Mouse (Mus musculus): ENCODE measurements around the gene Psme3.

DNA sequence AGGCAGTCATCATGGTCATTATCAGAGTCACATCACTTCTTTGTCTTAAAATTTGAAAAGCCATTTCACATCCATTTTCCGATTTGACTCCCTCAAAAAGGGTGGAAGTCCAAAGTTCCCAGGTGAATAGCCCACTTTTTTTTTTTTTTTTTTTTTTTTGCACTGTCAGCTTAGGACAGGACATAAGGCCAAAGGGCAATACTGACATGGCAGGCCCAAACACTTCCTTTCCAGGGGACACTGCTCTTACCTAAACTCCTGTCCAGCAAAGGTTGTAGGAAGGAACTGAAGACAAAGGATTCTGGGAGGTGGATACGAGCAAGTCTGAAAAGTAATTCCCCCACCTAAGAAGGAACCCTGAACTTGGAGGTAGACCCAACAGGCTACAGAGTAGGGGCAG lies 39.9 kb downstream of the Psme3 start:
- TF ChIP-seq POLR2A (IDR thresholded peaks at IDR 0.05; ENCODE audit: insufficient read depth, low read length) (no peak), CTCF (IDR thresholded peaks at IDR 0.05; ENCODE audit: low read depth, low read length) (no peak), EP300 (IDR thresholded peaks at IDR 0.05; ENCODE audit: insufficient read depth, low read depth, low read length) (no peak)

Data from ES-Bruce4 (cell line).